Mouse (Mus musculus) neutrophil, adult 5-6 weeks (primary cell): ENCODE results near the gene Cym. TPM values are rescaled to one million over a fixed set of nuclear protein-coding genes. Genes with fewer than 3 reads are reported as not detected.

Experiments
- ATAC-seq: fragments of 151-379, 151-347 bp; 2 replicates; pipeline ENCODE4 v1.8.0; 2017; ENCODE audit warnings: mild to moderate bottlenecking, moderate TSS enrichment; ENCODE audit not compliant: insufficient number of reproducible peaks, poor library complexity, low FRiP score, severe bottlenecking; ENCODE audit errors: extremely low read depth
- total RNA-seq: library from RNA; stranded (forward); fragments of 200-1000 nt; gene quantifications from 2 replicates; pipeline ENCODE4 v1.2.3, GENCODE M21; 2017

Gene Cym
- total RNA-seq, 1 experiment from 2014 or later: not detected

DNA sequence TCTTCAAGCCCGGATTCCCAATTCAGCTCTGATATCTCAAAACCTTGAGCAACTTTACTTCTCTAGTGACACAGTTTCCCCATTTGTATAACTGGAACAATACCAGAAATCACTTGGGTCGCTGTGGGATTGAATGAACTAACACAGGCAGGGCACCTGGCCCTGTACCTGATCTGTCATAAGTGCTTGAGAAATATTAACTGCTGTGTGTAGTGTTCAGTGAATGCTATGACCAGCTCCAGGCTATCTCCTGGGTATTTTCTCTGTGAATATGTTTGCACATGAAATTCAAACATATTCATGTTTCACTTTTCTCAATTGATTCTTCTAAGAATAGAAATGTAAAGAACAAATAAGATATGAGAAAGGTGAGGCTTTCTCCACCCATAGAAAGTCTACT lies 40.7 kb downstream of the Cym start:
- no peak for ATAC-seq

DNA sequence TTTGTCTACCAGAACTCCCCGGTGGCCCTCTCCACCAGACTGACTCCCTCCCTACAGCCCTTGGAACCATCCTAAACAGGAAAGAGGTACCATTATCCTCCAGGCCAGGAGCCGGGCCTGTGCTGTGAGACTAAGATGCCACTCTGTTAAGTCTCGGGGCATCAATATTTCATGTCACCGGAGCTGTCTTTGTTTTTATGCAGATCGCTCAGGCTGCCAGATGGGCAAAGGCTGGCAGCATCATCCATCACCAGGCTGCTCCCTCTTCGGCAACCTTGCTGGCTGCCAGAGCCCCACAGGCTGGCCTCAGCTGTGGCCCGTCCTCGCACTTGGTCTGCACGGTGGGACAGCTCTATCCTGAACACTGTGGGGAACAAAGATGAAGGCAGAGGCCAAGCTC lies 45.0 kb downstream of the Cym start:
- ATAC-seq: no peak

GRCm38 (mm10) chr3:107175486-107175885 lies 46.0 kb downstream of the Cym start:
- ATAC-seq: no peak

GRCm38 (mm10) chr3:107172556-107172955 lies 49.0 kb downstream of the Cym start:
- no peak for ATAC-seq

- no peak for ATAC-seq
Observed at GRCm38 (mm10) chr3:107171964-107172363, 49.6 kb downstream of the Cym start.

DNA sequence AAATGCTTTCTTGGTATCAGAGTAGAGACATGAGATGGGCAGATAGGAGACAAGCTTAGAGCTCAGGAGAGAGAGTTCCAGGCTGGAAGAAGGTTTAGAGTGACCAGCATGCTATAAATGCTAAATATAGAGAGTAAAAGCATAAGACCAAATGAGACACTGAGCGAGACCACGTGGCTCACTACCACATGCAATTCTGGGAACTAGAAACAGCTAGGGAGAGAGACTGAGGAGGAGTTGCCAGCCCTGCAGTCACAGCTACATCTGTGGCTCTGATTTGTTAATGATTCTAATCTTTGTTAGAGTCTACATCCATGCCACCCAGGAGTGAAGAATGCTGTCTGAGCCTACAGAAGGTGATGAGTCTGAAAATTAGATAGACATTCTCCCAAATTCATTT lies 52.0 kb downstream of the Cym start:
- no peak for ATAC-seq

GRCm38 (mm10) chr3:107162741-107163140 lies 58.8 kb downstream of the Cym start:
- no peak for ATAC-seq

Other genes with a start within 250 kb of the Cym start
- 32.2 and 32.3 TPM in 2 replicates for gene Kcna3, start 185.6 kb downstream of the Cym start, total RNA-seq
- 0.81 and 0.98 TPM in 2 replicates for gene Kcna2, start 120.6 kb downstream of the Cym start, total RNA-seq
- gene Kcna10, start 38.7 kb downstream of the Cym start, total RNA-seq: not detected in 2 replicates
- not detected in 2 replicates for gene A630076J17Rik, start 8.9 kb upstream of the Cym start, total RNA-seq
- gene Prok1, start 18.0 kb upstream of the Cym start, total RNA-seq: 0.25 TPM in 1 of 2 replicates, not detected in the other
- 35.0 and 35.3 TPM in 2 replicates for gene Lamtor5, start 57.1 kb upstream of the Cym start, total RNA-seq
- 0.49 TPM in 1 of 2 replicates, not detected in the other for gene Slc16a4, start 69.5 kb upstream of the Cym start, total RNA-seq
- 32.9 and 36.9 TPM in 2 replicates for gene Rbm15, start 111.9 kb upstream of the Cym start, total RNA-seq
- gene Kcnc4, start 237.8 kb upstream of the Cym start, total RNA-seq: not detected in 2 replicates